Mouse (Mus musculus): ENCODE data around the gene Mast2. TPM values are rescaled to one million over a fixed set of nuclear protein-coding genes. Genes with fewer than 3 reads are reported as not detected.

Gene Mast2
- total and polyA plus RNA-seq, 3 experiments, result 4.2 to 21.4 (median 11.1) TPM

- H3K4me2 ChIP-seq (ENCODE audit: insufficient read depth, low read depth, poor library complexity, severe bottlenecking), result no peak overlapping the region
- dilution Hi-C loops (cut with MboI; ENCODE audit: extremely low pct_ligation_motif_present, extremely low pct_unique_long_range_greater_than_20kb, low sequenced_read_pairs) (no loop called here), in situ Hi-C loops (cut with MboI; ENCODE audit: low pct_ligation_motif_present, low pct_unique_long_range_greater_than_20kb, low sequenced_read_pairs) (no loop called here)
- no peaks in the 10 kb centered on the region for H3K27me3 ChIP-seq (replicated peaks)
- peaks cover 0 to 7% of the 10 kb centered on the region in 2 experiments for H3K36me3 ChIP-seq (replicated peaks in 1 of 2; ENCODE audit: control insufficient read depth in 1 of 2, insufficient read depth in 1 of 2, low read length in 1 of 2)
- TF ChIP-seq POLR2AphosphoS2 (IDR thresholded peaks at IDR 0.05; ENCODE audit: low read depth, low read length) (no peak), GABPA (IDR thresholded peaks at IDR 0.05; ENCODE audit: insufficient replicate concordance, low read depth, low read length) (no peak), USF2 (conservative IDR thresholded peaks at IDR 0.05; ENCODE audit: low read depth, low read length) (no peak), MXI1 (IDR thresholded peaks at IDR 0.05; ENCODE audit: low read depth, low read length) (no peak), SIN3A (IDR thresholded peaks at IDR 0.05; ENCODE audit: low read length) (no peak), RAD21 (IDR thresholded peaks at IDR 0.05; ENCODE audit: low read depth, low read length) (no peak), MAFK (IDR thresholded peaks at IDR 0.05; ENCODE audit: insufficient replicate concordance, low read length) (no peak), POLR2A (IDR thresholded peaks at IDR 0.05; ENCODE audit: low read depth, low read length) (no peak), HCFC1 (IDR thresholded peaks at IDR 0.05; ENCODE audit: low read depth, low read length) (no peak), ZMIZ1 (IDR thresholded peaks at IDR 0.05; ENCODE audit: low read depth, low read length) (no peak), KAT2A (IDR thresholded peaks at IDR 0.05; ENCODE audit: insufficient replicate concordance, low read length) (no peak), EP300 (IDR thresholded peaks at IDR 0.05; ENCODE audit: low read length) (no peak), JUN (IDR thresholded peaks at IDR 0.05; ENCODE audit: insufficient read depth, low read depth, low read length) (no peak), IRF4 (IDR thresholded peaks at IDR 0.05; ENCODE audit: low read depth, low read length) (no peak), TBP (conservative IDR thresholded peaks at IDR 0.05; ENCODE audit: low read depth, low read length) (no peak), TCF12 (IDR thresholded peaks at IDR 0.05; ENCODE audit: low read depth, low read length) (no peak), BHLHE40 (IDR thresholded peaks at IDR 0.05; ENCODE audit: low read depth, low read length) (no peak), CHD1 (IDR thresholded peaks at IDR 0.05; ENCODE audit: low read depth, low read length) (no peak), E2F4 (IDR thresholded peaks at IDR 0.05; ENCODE audit: insufficient replicate concordance, low read depth, low read length) (no peak)
- H3K27ac ChIP-seq (ENCODE audit: insufficient read depth, low read depth), result no peak overlapping the region
- DNase-seq (ENCODE audit: extremely low read depth), result no peak
- no peaks in the 10 kb centered on the region for H3K9me3 ChIP-seq (replicated peaks; ENCODE audit: low read length)
- H3K4me1 ChIP-seq (ENCODE audit: control insufficient read depth in 1 of 2, insufficient read depth in 2 of 2), result no peaks in the 10 kb centered on the region
- H3K4me3 ChIP-seq (replicated peaks in 1 of 3; ENCODE audit: low read depth in 2 of 3, low read length in 2 of 3, poor library complexity in 1 of 3), result no peak overlapping the region
- no peaks in the 10 kb centered on the region for H3K79me2 ChIP-seq (replicated peaks; ENCODE audit: control insufficient read depth, extremely low read depth, insufficient read depth, poor library complexity, severe bottlenecking)
- no peak overlapping the region for H3K9ac ChIP-seq (ENCODE audit: insufficient read depth, low read depth)
Measured at GRCm38 (mm10) chr4:116352919-116353318, 111.1 kb downstream of the Mast2 start.

GRCm38 (mm10) chr4:116352496-116352895, 111.5 kb downstream of the Mast2 start:
- H3K4me3 ChIP-seq (replicated peaks in 1 of 3; ENCODE audit: low read depth in 2 of 3, low read length in 2 of 3, poor library complexity in 1 of 3), result no peak overlapping the region
- H3K36me3 ChIP-seq (replicated peaks in 1 of 2; ENCODE audit: control insufficient read depth in 1 of 2, insufficient read depth in 1 of 2, low read length in 1 of 2), result peaks cover 0 to 7% of the 10 kb centered on the region in 2 experiments
- TF ChIP-seq USF2 (conservative IDR thresholded peaks at IDR 0.05; ENCODE audit: low read depth, low read length) (no peak), JUND (conservative IDR thresholded peaks at IDR 0.05; ENCODE audit: low read depth, low read length) (no peak), CHD1 (IDR thresholded peaks at IDR 0.05; ENCODE audit: low read depth, low read length) (no peak)
- no peak overlapping the region for H3K9ac ChIP-seq (ENCODE audit: insufficient read depth, low read depth)
- dilution Hi-C loops (cut with MboI; ENCODE audit: extremely low pct_ligation_motif_present, extremely low pct_unique_long_range_greater_than_20kb, low sequenced_read_pairs) (no loop called here), in situ Hi-C loops (cut with MboI; ENCODE audit: low pct_ligation_motif_present, low pct_unique_long_range_greater_than_20kb, low sequenced_read_pairs) (no loop called here)
- no peaks in the 10 kb centered on the region for H3K27me3 ChIP-seq (replicated peaks)
- DNase-seq (ENCODE audit: extremely low read depth), result no peak
- H3K79me2 ChIP-seq (replicated peaks; ENCODE audit: control insufficient read depth, extremely low read depth, insufficient read depth, poor library complexity, severe bottlenecking), result no peaks in the 10 kb centered on the region
- no peak overlapping the region for H3K27ac ChIP-seq (ENCODE audit: insufficient read depth, low read depth)
- no peaks in the 10 kb centered on the region for H3K9me3 ChIP-seq (replicated peaks; ENCODE audit: low read length)
- H3K4me2 ChIP-seq (ENCODE audit: insufficient read depth, low read depth, poor library complexity, severe bottlenecking), result no peak overlapping the region
- H3K4me1 ChIP-seq (ENCODE audit: control insufficient read depth in 1 of 2, insufficient read depth in 2 of 2), result no peaks in the 10 kb centered on the region

Measured in CH12.LX (cell line).